Mouse (Mus musculus) spleen, adult 2 months (tissue): ENCODE results near the gene Casz1. TPM values are rescaled to one million over a fixed set of nuclear protein-coding genes. Genes with fewer than 3 reads are reported as not detected.

Source experiments
- DNase-seq, 2 experiments: peaks; one replicate each; pipeline versions ENCODE4 v3.0.0 to v3.0.0-alpha.2; 2012 to 2021; ENCODE audit warnings: low spot score in 2 of 2, low read depth in 1 of 2
- H3K27ac ChIP-seq: fragments of 200-500 bp; 2 replicates; pipeline ENCODE4 v1.5.1; 2012; ENCODE audit warnings: low read length, inconsistent platforms; ENCODE audit not compliant: insufficient read depth
- H3K27me3 ChIP-seq: fragments of 200-500 bp; 2 replicates; pipeline ENCODE4 v1.6.1; 2012; ENCODE audit warnings: mild to moderate bottlenecking, moderate library complexity, low read length, inconsistent platforms; ENCODE audit not compliant: control insufficient read depth, insufficient read depth
- H3K36me3 ChIP-seq: fragments of 200-500 bp; 2 replicates; pipeline ENCODE4 v1.6.1; 2012; ENCODE audit warnings: mild to moderate bottlenecking, low read length, inconsistent platforms; ENCODE audit not compliant: control insufficient read depth, insufficient read depth
- H3K4me1 ChIP-seq: fragments of 200-500 bp; 2 replicates; pipeline ENCODE4 v1.6.1; 2011; ENCODE audit warnings: inconsistent platforms; ENCODE audit not compliant: control insufficient read depth, insufficient read depth, insufficient read length
- H3K4me3 ChIP-seq: fragments of 200-500 bp; 2 replicates; pipeline ENCODE4 v1.5.1; 2011; ENCODE audit warnings: mild to moderate bottlenecking, inconsistent platforms; ENCODE audit not compliant: insufficient read depth, insufficient read length; ENCODE audit errors: extremely low read depth
- CTCF ChIP-seq: fragments of 200-500 bp; IDR thresholded peaks from 2 replicates; pipeline ENCODE4 v1.5.1; 2011; ENCODE audit warnings: mild to moderate bottlenecking, inconsistent platforms; ENCODE audit not compliant: insufficient read depth, insufficient read length, insufficient replicate concordance; ENCODE audit errors: extremely low read depth
- POLR2A ChIP-seq: fragments of 200-500 bp; IDR thresholded peaks from 2 replicates; pipeline ENCODE4 v1.6.1; 2011; ENCODE audit warnings: low read depth, low read length, inconsistent platforms
- WGBS: fragments of 180-500 bp; shearing (Covaris S2); methylation state at CpG from one replicate; pipeline ENCODE4 v1.1.7; 2018; 5-methylcytosine and 5-hydroxymethylcytosine counted together
- polyA plus RNA-seq: library from polyadenylated mRNA; depleted of rRNA; stranded (reverse); fragments of >200 nt; gene quantifications from 2 replicates; pipeline ENCODE4 v1.2.3, GENCODE M21; 2012

Casz1 gene
- polyA plus RNA-seq, 1 experiment, result 6.0 TPM

GRCm38 (mm10) chr4:148951821-148952291 is 147.6 kb downstream of the Casz1 start:
- WGBS, result 87% methylated on average over 44 of the region's 44 CpGs
- Histone ChIP-seq H3K27ac (no peak overlapping the region), H3K4me3 (no peak overlapping the region), H3K4me1 (peaks cover 3% of the 10 kb centered on the region), H3K27me3 (peaks cover 2% of the 10 kb centered on the region; the same call in 1 of the 2 replicates), H3K36me3 (peaks cover 24% of the 10 kb centered on the region)
- no peak for TF ChIP-seq CTCF
- TF ChIP-seq POLR2A, result no peak
- no peak for DNase-seq

GRCm38 (mm10) chr4:148952328-148953222 is 148.3 kb downstream of the Casz1 start:
- TF ChIP-seq CTCF (no peak), POLR2A (no peak)
- Histone ChIP-seq H3K36me3 (peaks cover 21% of the 10 kb centered on the region), H3K4me3 (no peak overlapping the region)

GRCm38 (mm10) chr4:148955131-148955813 is 151.0 kb downstream of the Casz1 start:
- Histone ChIP-seq H3K27ac (no peak overlapping the region), H3K4me1 (peaks cover 3% of the 10 kb centered on the region), H3K27me3 (peaks cover 2% of the 10 kb centered on the region; the same call in 1 of the 2 replicates), H3K4me3 (no peak overlapping the region), H3K36me3 (peaks cover 12% of the 10 kb centered on the region)
- TF ChIP-seq POLR2A, result no peak
- no peak for TF ChIP-seq CTCF
- DNase-seq, result no peak
- WGBS, result 89% methylated on average over 14 of the region's 14 CpGs

More at GRCm38 (mm10) chr4:148952328-148953222, 148.3 kb downstream of the Casz1 start:
- WGBS, result 81% methylated on average over 67 of the region's 69 CpGs
- DNase-seq, result no peak
- no peak overlapping the region for H3K27ac ChIP-seq
- peaks cover 3% of the 10 kb centered on the region for H3K4me1 ChIP-seq
- H3K27me3 ChIP-seq, result peaks cover 2% of the 10 kb centered on the region; the same call in 1 of the 2 replicates

GRCm38 (mm10) chr4:148960011-148960410 is 155.8 kb downstream of the Casz1 start:
- Histone ChIP-seq H3K27me3 (no peaks in the 10 kb centered on the region), H3K36me3 (peaks cover 8% of the 10 kb centered on the region), H3K4me1 (no peaks in the 10 kb centered on the region), H3K4me3 (no peak overlapping the region), H3K27ac (no peak overlapping the region)
- no peak for DNase-seq
- WGBS, result 90% methylated on average over 12 of the region's 12 CpGs
- TF ChIP-seq CTCF (no peak), POLR2A (no peak)

- no peaks in the 10 kb centered on the region for H3K27me3 ChIP-seq
- WGBS, result 95% methylated on average over 19 of the region's 19 CpGs
- H3K27ac ChIP-seq, result no peak overlapping the region
- H3K36me3 ChIP-seq, result peaks cover 9% of the 10 kb centered on the region
- no peak for TF ChIP-seq CTCF
- no peak for TF ChIP-seq POLR2A
- no peaks in the 10 kb centered on the region for H3K4me1 ChIP-seq
- no peak for DNase-seq
- H3K4me3 ChIP-seq, result no peak overlapping the region
Observed at GRCm38 (mm10) chr4:148961081-148961480, 156.9 kb downstream of the Casz1 start.

- Histone ChIP-seq H3K36me3 (peaks cover 9% of the 10 kb centered on the region), H3K4me3 (no peak overlapping the region), H3K4me1 (no peaks in the 10 kb centered on the region), H3K27ac (no peak overlapping the region), H3K27me3 (no peaks in the 10 kb centered on the region)
- WGBS, result 95% methylated on average over 1 of the region's 1 CpGs
- TF ChIP-seq POLR2A (no peak), CTCF (no peak)
- no peak for DNase-seq
Observed at GRCm38 (mm10) chr4:148962096-148962495, 157.9 kb downstream of the Casz1 start.
